Mouse (Mus musculus): ENCODE measurements at regions not wholly inside any gene's neighbourhood (a gene's known extent, or its start where the extent isn't known, plus 50 kb on each side); places are given as distances from the start of the nearest gene placed in this dataset.

DNA sequence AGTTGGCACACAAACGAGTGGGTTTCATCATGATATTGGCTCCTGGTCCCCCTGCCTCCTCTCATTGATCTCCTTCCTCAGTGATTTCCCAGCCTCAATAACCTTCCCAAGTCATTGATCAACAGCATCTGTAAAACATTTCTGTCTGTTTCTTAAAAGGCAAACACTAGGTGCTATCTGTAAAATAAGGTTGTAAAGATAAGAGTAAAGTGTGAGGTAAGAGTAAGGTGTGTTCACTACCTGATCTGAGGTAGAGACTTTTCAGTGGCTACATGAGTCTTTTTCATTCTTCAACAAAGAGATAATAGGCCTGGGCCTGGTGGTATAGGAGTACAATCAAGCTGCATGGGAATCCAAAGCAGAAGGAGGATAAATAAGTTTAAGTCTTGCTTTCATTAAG lies 55.7 kb downstream of the Plk2 start:
- no peaks in the 10 kb centered on the region for H3K4me1 ChIP-seq (ENCODE audit: control insufficient read depth, insufficient read depth, low read length)
- no peak overlapping the region for H3K4me3 ChIP-seq (ENCODE audit: insufficient read depth, low read length)
- H3K27ac ChIP-seq (ENCODE audit: insufficient read depth, low read depth, low read length): no peak overlapping the region
- TF ChIP-seq CTCF (IDR thresholded peaks at IDR 0.05; ENCODE audit: low read depth, low read length): no peak
- TF ChIP-seq POLR2A (IDR thresholded peaks at IDR 0.05; ENCODE audit: borderline replicate concordance, low read depth, low read length): no peak

GRCm38 (mm10) chr13:110452009-110452525 lies 57.2 kb downstream of the Plk2 start:
- Histone ChIP-seq H3K4me3 (ENCODE audit: insufficient read depth, low read length) (no peak overlapping the region), H3K4me1 (ENCODE audit: control insufficient read depth, insufficient read depth, low read length) (no peaks in the 10 kb centered on the region), H3K27ac (ENCODE audit: insufficient read depth, low read depth, low read length) (no peak overlapping the region)
- no peak for TF ChIP-seq CTCF (IDR thresholded peaks at IDR 0.05; ENCODE audit: low read depth, low read length)
- no peak for TF ChIP-seq POLR2A (IDR thresholded peaks at IDR 0.05; ENCODE audit: borderline replicate concordance, low read depth, low read length)

GRCm38 (mm10) chr13:110455085-110455484 lies 60.2 kb downstream of the Plk2 start:
- no peak overlapping the region for H3K27ac ChIP-seq (ENCODE audit: insufficient read depth, low read depth, low read length)
- no peaks in the 10 kb centered on the region for H3K4me1 ChIP-seq (ENCODE audit: control insufficient read depth, insufficient read depth, low read length)
- no peak for TF ChIP-seq CTCF (IDR thresholded peaks at IDR 0.05; ENCODE audit: low read depth, low read length)
- TF ChIP-seq POLR2A (IDR thresholded peaks at IDR 0.05; ENCODE audit: borderline replicate concordance, low read depth, low read length): no peak
- no peak overlapping the region for H3K4me3 ChIP-seq (ENCODE audit: insufficient read depth, low read length)

GRCm38 (mm10) chr13:110455569-110456196 lies 60.8 kb downstream of the Plk2 start:
- TF ChIP-seq CTCF (IDR thresholded peaks at IDR 0.05; ENCODE audit: low read depth, low read length) (no peak), POLR2A (IDR thresholded peaks at IDR 0.05; ENCODE audit: borderline replicate concordance, low read depth, low read length) (no peak)
- Histone ChIP-seq H3K27ac (ENCODE audit: insufficient read depth, low read depth, low read length) (no peak overlapping the region), H3K4me1 (ENCODE audit: control insufficient read depth, insufficient read depth, low read length) (no peaks in the 10 kb centered on the region), H3K4me3 (ENCODE audit: insufficient read depth, low read length) (no peak overlapping the region)

DNA sequence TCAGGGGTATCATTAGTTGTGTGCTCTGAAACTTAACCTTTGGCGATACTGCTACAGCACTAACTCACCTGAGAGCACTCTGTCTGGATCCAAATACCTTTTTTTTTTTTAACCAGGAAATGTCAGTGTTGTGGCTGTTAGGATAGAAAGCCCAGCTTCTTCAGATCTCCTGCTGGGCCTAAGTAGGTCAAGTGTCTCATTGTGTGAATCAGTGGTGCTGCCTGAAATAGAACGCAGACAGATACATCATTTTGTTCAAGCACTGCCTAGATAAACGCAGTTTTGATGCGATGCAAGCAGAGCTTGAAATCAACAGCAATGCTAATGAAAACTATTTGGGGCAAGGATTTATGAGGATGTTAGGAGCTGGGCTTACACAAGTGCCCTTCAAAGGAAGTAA lies 63.9 kb downstream of the Plk2 start:
- TF ChIP-seq POLR2A (IDR thresholded peaks at IDR 0.05; ENCODE audit: borderline replicate concordance, low read depth, low read length) (no peak), CTCF (IDR thresholded peaks at IDR 0.05; ENCODE audit: low read depth, low read length) (no peak)
- H3K4me3 ChIP-seq (ENCODE audit: insufficient read depth, low read length): no peak overlapping the region
- H3K27ac ChIP-seq (ENCODE audit: insufficient read depth, low read depth, low read length): no peak overlapping the region
- H3K4me1 ChIP-seq (ENCODE audit: control insufficient read depth, insufficient read depth, low read length): no peaks in the 10 kb centered on the region

- Histone ChIP-seq H3K27ac (ENCODE audit: insufficient read depth, low read depth, low read length) (no peak overlapping the region), H3K4me1 (ENCODE audit: control insufficient read depth, insufficient read depth, low read length) (no peaks in the 10 kb centered on the region), H3K4me3 (ENCODE audit: insufficient read depth, low read length) (no peak overlapping the region)
- TF ChIP-seq CTCF (IDR thresholded peaks at IDR 0.05; ENCODE audit: low read depth, low read length) (no peak), POLR2A (IDR thresholded peaks at IDR 0.05; ENCODE audit: borderline replicate concordance, low read depth, low read length) (no peak)
These were observed 66.7 kb downstream of the Plk2 start for GRCm38 (mm10) chr13:110461581-110461980.

- TF ChIP-seq CTCF (IDR thresholded peaks at IDR 0.05; ENCODE audit: low read depth, low read length) (no peak), POLR2A (IDR thresholded peaks at IDR 0.05; ENCODE audit: borderline replicate concordance, low read depth, low read length) (no peak)
- H3K4me1 ChIP-seq (ENCODE audit: control insufficient read depth, insufficient read depth, low read length): peaks cover 9% of the 10 kb centered on the region
- H3K27ac ChIP-seq (ENCODE audit: insufficient read depth, low read depth, low read length): no peak overlapping the region
These were observed 76.7 kb downstream of the Plk2 start for GRCm38 (mm10) chr13:110471526-110471925.

DNA sequence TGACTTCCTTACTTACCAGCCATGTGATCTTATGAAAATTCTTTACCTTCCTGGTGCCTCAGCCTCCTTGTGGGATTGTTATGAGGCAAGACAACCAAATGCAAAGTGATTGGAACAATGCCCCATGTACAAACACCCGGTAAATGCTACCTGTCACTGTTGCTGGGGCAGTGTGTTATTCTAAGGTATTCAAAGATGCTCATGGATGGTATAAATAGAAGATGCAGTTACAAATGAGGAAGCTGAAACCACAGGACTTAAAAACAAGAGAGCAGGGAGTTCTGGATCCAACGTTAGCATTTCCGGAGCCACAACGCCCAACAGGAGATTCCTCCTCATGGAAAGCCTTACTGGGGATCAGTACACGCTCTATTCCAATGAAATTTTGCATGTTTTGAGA lies 82.9 kb downstream of the Plk2 start:
- TF ChIP-seq CTCF (IDR thresholded peaks at IDR 0.05; ENCODE audit: low read depth, low read length) (no peak), POLR2A (IDR thresholded peaks at IDR 0.05; ENCODE audit: borderline replicate concordance, low read depth, low read length) (no peak)
- Histone ChIP-seq H3K4me3 (ENCODE audit: insufficient read depth, low read length) (no peak overlapping the region), H3K27ac (ENCODE audit: insufficient read depth, low read depth, low read length) (no peak overlapping the region), H3K4me1 (ENCODE audit: control insufficient read depth, insufficient read depth, low read length) (peaks cover 8% of the 10 kb centered on the region)

More at GRCm38 (mm10) chr13:110471526-110471925, 76.7 kb downstream of the Plk2 start:
- H3K4me3 ChIP-seq (ENCODE audit: insufficient read depth, low read length): peak overlapping the region; percentile 13; the same call in 1 of the 2 replicates

GRCm38 (mm10) chr13:110484358-110484940 lies 89.6 kb downstream of the Plk2 start:
- Histone ChIP-seq H3K4me3 (ENCODE audit: insufficient read depth, low read length) (no peak overlapping the region), H3K4me1 (ENCODE audit: control insufficient read depth, insufficient read depth, low read length) (no peaks in the 10 kb centered on the region), H3K27ac (ENCODE audit: insufficient read depth, low read depth, low read length) (no peak overlapping the region)
- TF ChIP-seq CTCF (IDR thresholded peaks at IDR 0.05; ENCODE audit: low read depth, low read length): no peak
- TF ChIP-seq POLR2A (IDR thresholded peaks at IDR 0.05; ENCODE audit: borderline replicate concordance, low read depth, low read length): no peak

- Histone ChIP-seq H3K4me3 (ENCODE audit: insufficient read depth, low read length) (no peak overlapping the region), H3K27ac (ENCODE audit: insufficient read depth, low read depth, low read length) (no peak overlapping the region), H3K4me1 (ENCODE audit: control insufficient read depth, insufficient read depth, low read length) (peaks cover 8% of the 10 kb centered on the region)
- no peak for TF ChIP-seq POLR2A (IDR thresholded peaks at IDR 0.05; ENCODE audit: borderline replicate concordance, low read depth, low read length)
- TF ChIP-seq CTCF (IDR thresholded peaks at IDR 0.05; ENCODE audit: low read depth, low read length): no peak
These were observed 90.7 kb downstream of the Plk2 start for GRCm38 (mm10) chr13:110485515-110485914.
